Mouse (Mus musculus): ENCODE data around the gene Lin52. TPM values are rescaled to one million over a fixed set of nuclear protein-coding genes. Genes with fewer than 3 reads are reported as not detected.

The Lin52 gene
- polyA plus RNA-seq (2012; ENCODE audit: insufficient read depth, insufficient read length, missing spikeins): 13.7 and 19.7 TPM in 2 replicates

GRCm38 (mm10) chr12:84450718-84451646 lies at the start of gene Lin52, which contains the start of gene Aldh6a1:
Gene Lin52 (plus strand): TSS chr12:84451422.
Gene Aldh6a1 (minus strand): TSS chr12:84451004.
- Histone ChIP-seq H3K4me3 (ENCODE audit: insufficient read depth, low read depth, low read length) (peak within 1 kb of the TSS; percentile 71), H3K27ac (replicated peaks; ENCODE audit: low read depth, low read length) (peak within 1 kb of the TSS; percentile 36), H3K4me1 (ENCODE audit: control insufficient read depth, insufficient read depth, insufficient read length, low read length) (no peaks in the 10 kb centered on the region)

DNA sequence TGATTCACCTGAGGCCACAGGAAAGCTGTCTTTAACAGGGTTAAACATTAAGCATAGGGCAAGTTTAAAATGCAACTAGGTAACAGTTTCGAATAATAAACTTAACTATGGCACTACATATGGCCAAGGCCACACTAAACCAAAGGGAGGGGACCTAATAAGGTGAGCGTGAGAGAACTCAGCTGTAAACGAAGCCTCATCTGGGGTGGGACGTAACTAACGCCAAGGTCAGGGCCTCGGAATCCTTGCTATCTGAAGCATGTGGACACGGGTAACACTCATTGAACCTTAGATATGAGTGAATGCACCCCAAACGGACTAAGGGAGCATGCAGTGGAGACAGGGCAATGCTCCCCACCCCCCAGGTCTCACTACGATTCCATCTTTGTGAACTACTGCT lies 48.3 kb upstream of the Lin52 start:
- Histone ChIP-seq H3K4me1 (ENCODE audit: control insufficient read depth, insufficient read depth, insufficient read length, low read length) (peaks cover 6% of the 10 kb centered on the region), H3K27ac (replicated peaks; ENCODE audit: low read depth, low read length) (no peak overlapping the region)

GRCm38 (mm10) chr12:84404541-84404940 lies 46.7 kb upstream of the Lin52 start:
- H3K4me1 ChIP-seq (ENCODE audit: control insufficient read depth, insufficient read depth, insufficient read length, low read length): peaks cover 3% of the 10 kb centered on the region
- H3K4me3 ChIP-seq (ENCODE audit: insufficient read depth, low read depth, low read length): no peak overlapping the region
- no peak overlapping the region for H3K27ac ChIP-seq (replicated peaks; ENCODE audit: low read depth, low read length)

More for the DNA sequence above, 48.3 kb upstream of the Lin52 start:
- H3K4me3 ChIP-seq (ENCODE audit: insufficient read depth, low read depth, low read length): no peak overlapping the region

- no peaks in the 10 kb centered on the region for H3K4me1 ChIP-seq (ENCODE audit: control insufficient read depth, insufficient read depth, insufficient read length, low read length)
- H3K4me3 ChIP-seq (ENCODE audit: insufficient read depth, low read depth, low read length): no peak overlapping the region
- no peak overlapping the region for H3K27ac ChIP-seq (replicated peaks; ENCODE audit: low read depth, low read length)
These were observed 44.0 kb upstream of the Lin52 start for GRCm38 (mm10) chr12:84407259-84407658.

- H3K27ac ChIP-seq (replicated peaks; ENCODE audit: low read depth, low read length): peak overlapping the region; percentile 70
- H3K4me3 ChIP-seq (ENCODE audit: insufficient read depth, low read depth, low read length): peak overlapping the region; percentile 88
- no peaks in the 10 kb centered on the region for H3K4me1 ChIP-seq (ENCODE audit: control insufficient read depth, insufficient read depth, insufficient read length, low read length)
These were observed 43.1 kb upstream of the Lin52 start for GRCm38 (mm10) chr12:84407874-84408818.

GRCm38 (mm10) chr12:84408819-84409507 lies 42.3 kb upstream of the Lin52 start, which contains the start of the genes Entpd5 and Bbof1:
Gene Entpd5 (minus strand): TSS chr12:84409029.
Gene Bbof1 (plus strand): TSS chr12:84409071.
- Histone ChIP-seq H3K4me3 (ENCODE audit: insufficient read depth, low read depth, low read length) (peak within 1 kb of the TSS; percentile 88), H3K4me1 (ENCODE audit: control insufficient read depth, insufficient read depth, insufficient read length, low read length) (no peaks in the 10 kb centered on the region), H3K27ac (replicated peaks; ENCODE audit: low read depth, low read length) (peak within 1 kb of the TSS; percentile 70)

DNA sequence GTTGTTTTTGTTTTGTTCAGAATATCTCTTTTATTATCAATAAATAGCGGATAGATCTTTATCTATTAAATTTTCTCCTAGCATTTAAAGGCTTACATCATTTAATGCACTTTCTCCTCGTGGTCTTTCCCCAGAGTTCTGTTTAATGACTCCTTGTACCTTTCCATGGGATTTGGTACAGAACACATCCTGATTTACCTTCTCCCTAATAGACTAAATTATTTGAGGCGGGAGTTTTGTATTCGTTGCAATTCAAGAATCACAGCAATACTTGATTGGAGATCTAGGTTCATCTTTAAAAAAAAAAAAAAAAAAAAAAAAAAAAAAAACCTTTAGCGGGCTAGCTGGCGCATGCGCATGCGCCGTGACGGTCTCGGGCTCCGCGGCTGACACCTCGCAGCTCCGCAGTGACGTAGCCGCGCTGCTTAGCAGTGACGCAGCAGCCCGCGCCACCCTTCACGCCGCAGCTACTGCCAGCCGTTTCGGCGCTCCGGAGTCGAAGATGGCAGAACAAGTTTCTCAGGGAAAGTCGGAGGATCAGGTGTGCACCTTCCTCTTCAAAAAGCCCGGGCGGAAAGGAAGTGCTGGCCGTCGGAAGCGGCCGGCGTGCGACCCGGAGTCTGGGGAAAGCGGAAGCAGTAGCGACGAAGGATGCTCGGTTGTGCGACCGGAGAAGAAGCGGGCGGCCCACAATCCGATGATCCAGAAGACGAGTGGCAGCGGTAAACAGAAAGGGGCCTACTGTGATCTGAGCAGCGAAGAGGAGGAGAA lies 34.2 kb upstream of the Lin52 start, which contains the start of gene Rnf113a2:
Rnf113a2 (plus strand) TSS at position 363 of the 771 bp plus-strand sequence.
- Histone ChIP-seq H3K27ac (replicated peaks; ENCODE audit: low read depth, low read length) (peak within 1 kb of the TSS; percentile 67), H3K4me1 (ENCODE audit: control insufficient read depth, insufficient read depth, insufficient read length, low read length) (peaks cover 5% of the 10 kb centered on the region), H3K4me3 (ENCODE audit: insufficient read depth, low read depth, low read length) (peak within 1 kb of the TSS; percentile 96)

- Histone ChIP-seq H3K4me1 (ENCODE audit: control insufficient read depth, insufficient read depth, insufficient read length, low read length) (peaks cover 5% of the 10 kb centered on the region), H3K27ac (replicated peaks; ENCODE audit: low read depth, low read length) (peak overlapping the region; percentile 67; the same call in 1 of the 2 replicates), H3K4me3 (ENCODE audit: insufficient read depth, low read depth, low read length) (peak overlapping the region; percentile 96)
These were observed 33.7 kb upstream of the Lin52 start for GRCm38 (mm10) chr12:84417605-84417922.

- Histone ChIP-seq H3K4me3 (ENCODE audit: insufficient read depth, low read depth, low read length) (no peak overlapping the region), H3K27ac (replicated peaks; ENCODE audit: low read depth, low read length) (no peak overlapping the region), H3K4me1 (ENCODE audit: control insufficient read depth, insufficient read depth, insufficient read length, low read length) (no peaks in the 10 kb centered on the region)
These were observed 27.2 kb upstream of the Lin52 start for GRCm38 (mm10) chr12:84423990-84424389.

GRCm38 (mm10) chr12:84429825-84430224 lies 21.4 kb upstream of the Lin52 start:
- Histone ChIP-seq H3K4me3 (ENCODE audit: insufficient read depth, low read depth, low read length) (no peak overlapping the region), H3K27ac (replicated peaks; ENCODE audit: low read depth, low read length) (no peak overlapping the region), H3K4me1 (ENCODE audit: control insufficient read depth, insufficient read depth, insufficient read length, low read length) (no peaks in the 10 kb centered on the region)

DNA sequence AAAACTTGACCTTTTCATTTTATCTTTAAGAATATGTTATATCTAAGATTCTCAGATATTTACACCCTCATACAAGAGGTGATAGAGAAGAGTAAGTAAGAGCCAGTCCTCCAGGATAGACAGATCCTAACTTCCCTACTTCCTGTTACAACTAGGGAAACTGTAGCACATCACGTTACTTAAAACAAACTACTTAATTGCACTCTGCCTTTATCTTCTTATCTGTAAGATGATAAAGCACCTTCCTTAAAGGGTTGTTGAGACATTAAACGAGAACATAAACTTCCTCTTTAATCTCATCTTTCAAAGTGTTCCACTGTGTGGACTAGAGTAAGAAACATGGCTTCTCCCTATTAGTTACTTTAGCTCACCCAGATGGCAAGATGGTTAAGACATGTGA lies 12.5 kb upstream of the Lin52 start:
- Histone ChIP-seq H3K27ac (replicated peaks; ENCODE audit: low read depth, low read length) (no peak overlapping the region), H3K4me1 (ENCODE audit: control insufficient read depth, insufficient read depth, insufficient read length, low read length) (no peaks in the 10 kb centered on the region), H3K4me3 (ENCODE audit: insufficient read depth, low read depth, low read length) (no peak overlapping the region)

GRCm38 (mm10) chr12:84442526-84442925 lies 8.7 kb upstream of the Lin52 start:
- no peak overlapping the region for H3K27ac ChIP-seq (replicated peaks; ENCODE audit: low read depth, low read length)
- no peak overlapping the region for H3K4me3 ChIP-seq (ENCODE audit: insufficient read depth, low read depth, low read length)
- H3K4me1 ChIP-seq (ENCODE audit: control insufficient read depth, insufficient read depth, insufficient read length, low read length): no peaks in the 10 kb centered on the region

DNA sequence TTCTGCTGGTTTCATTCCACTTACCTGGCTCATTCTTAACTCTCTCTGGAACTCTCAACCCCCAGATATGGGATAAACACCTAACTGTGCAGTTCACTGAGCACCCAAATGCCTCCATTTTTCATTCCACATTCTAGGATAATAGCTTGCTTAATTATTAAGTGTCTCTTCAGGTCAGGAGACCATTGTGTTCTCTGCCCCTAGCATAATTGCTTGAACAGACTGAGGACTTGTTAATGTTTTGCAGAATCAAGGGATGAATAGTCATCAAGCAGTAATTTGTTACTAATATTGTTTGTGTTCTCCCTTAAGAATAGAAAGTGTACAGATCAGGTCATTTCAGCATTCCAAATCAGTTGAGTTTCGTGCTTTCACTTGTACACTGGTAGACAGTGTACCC lies 3.8 kb upstream of the Lin52 start:
- Histone ChIP-seq H3K4me3 (ENCODE audit: insufficient read depth, low read depth, low read length) (no peak overlapping the region), H3K4me1 (ENCODE audit: control insufficient read depth, insufficient read depth, insufficient read length, low read length) (no peaks in the 10 kb centered on the region), H3K27ac (replicated peaks; ENCODE audit: low read depth, low read length) (no peak overlapping the region)

DNA sequence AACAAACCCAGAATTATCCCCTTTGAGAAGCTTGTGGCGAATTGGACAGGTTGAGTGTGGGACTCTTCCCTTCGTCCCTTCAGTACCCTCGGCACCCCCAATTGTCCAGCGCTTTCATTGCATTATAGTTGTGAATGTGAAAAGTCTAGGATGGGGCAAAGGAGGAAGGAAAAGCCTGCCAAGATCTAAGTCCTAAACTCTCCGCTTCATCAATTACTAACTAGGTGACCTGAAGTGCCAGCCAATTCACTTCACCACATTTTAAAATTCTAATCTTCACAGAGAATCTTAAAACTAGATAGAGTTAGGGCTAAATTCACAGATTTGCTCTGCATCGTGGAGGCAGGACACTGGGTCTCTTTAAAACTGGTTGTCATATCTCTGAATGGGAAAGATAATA lies 3.0 kb upstream of the Lin52 start:
- Histone ChIP-seq H3K4me1 (ENCODE audit: control insufficient read depth, insufficient read depth, insufficient read length, low read length) (no peaks in the 10 kb centered on the region), H3K4me3 (ENCODE audit: insufficient read depth, low read depth, low read length) (no peak overlapping the region), H3K27ac (replicated peaks; ENCODE audit: low read depth, low read length) (no peak overlapping the region)

Data from brown adipose tissue, adult 24 weeks (tissue).